Mouse (Mus musculus) B cell, adult 67 days (primary cell): ENCODE data around the gene Dlk1. TPM values are rescaled to one million over a fixed set of nuclear protein-coding genes. Genes with fewer than 3 reads are reported as not detected.

ENCODE experiments used
- total RNA-seq, 2 experiments: library from RNA; stranded (reverse); gene quantifications; 4 replicates each; pipeline ENCODE4 v1.2.4; 2023

Gene Dlk1
- under 1 TPM; 0.12 to 0.62 TPM for total RNA-seq

DNA sequence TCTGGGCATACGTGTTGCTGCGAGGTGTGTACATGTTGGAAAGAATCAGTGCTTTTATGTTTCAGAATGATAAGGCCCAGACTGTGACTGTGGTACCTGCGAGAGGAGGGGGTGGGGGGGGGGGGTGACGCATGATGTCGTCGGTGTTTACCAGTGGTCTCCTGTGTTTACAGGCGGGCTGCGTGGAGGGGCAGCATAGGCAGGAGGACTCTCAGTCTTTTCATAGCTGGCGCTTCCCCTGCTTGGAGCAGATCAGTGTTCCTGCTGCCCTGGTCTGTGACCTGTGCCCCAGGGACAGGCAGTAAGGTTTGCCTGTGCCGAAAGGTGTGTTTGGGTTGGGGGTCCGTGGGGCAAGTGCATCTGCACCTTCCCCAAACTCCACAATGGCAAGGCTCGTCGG is at the start of gene Dlk1:
Gene Dlk1, plus strand, starts transcription at position 232 of the 400 bp plus-strand sequence.

Other genes with a start within 250 kb of the Dlk1 start
- not detected for gene Rtl1, start 147.5 kb downstream of the Dlk1 start, total RNA-seq